Mouse (Mus musculus): ENCODE results near the gene Aipl1.
"Not testable (repeated sequence)": the region's sequence is repeated elsewhere in the genome, so short reads cannot be mapped to it uniquely, and the experiment has no call there.

The Aipl1 gene

GRCm38 (mm10) chr11:72014674-72015073 is 22.6 kb downstream of the Aipl1 start:
- no peak for DNase-seq

- DNase-seq, result no peak
Measured at GRCm38 (mm10) chr11:72011955-72012354, 25.4 kb downstream of the Aipl1 start.

DNA sequence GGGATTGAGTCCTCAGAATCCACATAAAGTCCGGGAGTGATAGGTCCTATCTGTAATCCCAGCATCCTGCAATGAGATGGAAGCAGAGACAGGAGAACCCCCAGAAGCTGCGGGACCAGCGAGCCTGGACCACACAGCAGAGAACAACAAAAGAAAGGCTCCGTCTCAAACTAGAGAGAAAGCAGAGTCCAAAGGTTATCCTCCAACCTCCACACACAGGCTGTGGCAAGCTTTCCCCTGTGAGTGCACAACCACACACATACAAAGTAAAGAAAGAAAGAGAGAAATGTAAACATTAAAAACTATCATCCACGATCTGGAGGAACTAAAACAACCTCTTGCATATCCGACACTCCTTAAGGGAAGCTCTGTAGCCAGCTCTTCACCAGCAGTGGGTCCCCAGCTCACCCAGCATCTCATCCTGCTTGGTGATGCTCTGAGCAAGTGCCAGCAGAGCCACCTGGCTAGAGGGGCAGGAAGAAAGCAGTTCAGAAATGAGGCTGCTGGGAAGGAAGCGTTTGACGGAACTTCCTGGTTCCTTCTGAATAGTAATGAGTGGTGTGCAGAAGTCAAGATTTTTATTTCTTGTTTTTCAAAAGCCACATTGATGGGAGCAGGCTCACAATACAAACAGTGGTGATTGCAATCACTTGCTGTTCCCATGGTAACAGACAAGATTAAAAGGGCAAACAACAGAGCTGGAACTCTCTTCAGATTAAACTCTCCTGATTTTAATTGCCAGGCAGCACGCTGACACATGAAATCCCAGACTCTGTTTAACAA is 26.2 kb downstream of the Aipl1 start:
- no peak for DNase-seq

- no peak for DNase-seq
Measured at GRCm38 (mm10) chr11:72010367-72010766, 26.9 kb downstream of the Aipl1 start.

DNA sequence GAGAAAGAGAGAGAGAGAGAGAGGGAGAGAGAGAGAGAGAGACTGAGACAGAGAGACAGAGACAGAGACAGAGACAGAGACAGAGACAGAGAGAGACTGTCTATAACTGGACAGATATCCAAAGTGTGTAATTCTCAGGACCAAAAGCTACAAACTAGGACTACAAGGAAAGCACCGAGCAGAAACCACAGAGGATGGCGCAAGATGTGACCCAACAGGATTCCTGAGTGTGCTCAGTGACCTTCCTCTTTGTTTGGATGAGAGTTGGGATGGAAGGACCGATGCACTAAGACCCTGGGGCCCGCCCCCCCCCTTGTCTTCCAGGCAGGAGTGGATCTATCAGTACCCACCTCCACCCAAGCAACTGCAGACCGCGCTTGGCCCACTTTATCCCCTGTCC is 31.8 kb downstream of the Aipl1 start:
- no peak for DNase-seq

DNA sequence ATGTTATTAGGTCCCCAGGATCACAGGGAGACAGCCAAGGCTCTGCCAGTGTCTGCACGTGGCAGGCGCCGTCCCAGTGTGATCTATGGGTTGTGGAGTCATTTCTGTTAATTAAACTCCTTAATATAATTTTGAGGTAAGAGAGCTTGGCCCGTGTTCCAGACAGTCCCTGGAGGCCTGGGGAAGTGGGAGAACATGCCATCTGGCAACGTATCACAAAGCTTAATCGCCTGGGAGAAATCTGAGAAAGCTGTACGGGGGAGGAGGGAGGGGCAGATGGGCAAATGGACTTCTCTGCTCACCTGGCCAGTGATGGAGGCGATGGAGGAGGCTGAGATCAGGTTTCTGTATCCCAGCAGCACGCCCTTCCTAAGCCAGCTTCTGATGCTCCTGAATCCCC is 34.1 kb downstream of the Aipl1 start:
- peak; percentile 50 for DNase-seq

- DNase-seq, result peak; percentile 63
Measured at GRCm38 (mm10) chr11:72002138-72002853, 35.0 kb downstream of the Aipl1 start.

DNA sequence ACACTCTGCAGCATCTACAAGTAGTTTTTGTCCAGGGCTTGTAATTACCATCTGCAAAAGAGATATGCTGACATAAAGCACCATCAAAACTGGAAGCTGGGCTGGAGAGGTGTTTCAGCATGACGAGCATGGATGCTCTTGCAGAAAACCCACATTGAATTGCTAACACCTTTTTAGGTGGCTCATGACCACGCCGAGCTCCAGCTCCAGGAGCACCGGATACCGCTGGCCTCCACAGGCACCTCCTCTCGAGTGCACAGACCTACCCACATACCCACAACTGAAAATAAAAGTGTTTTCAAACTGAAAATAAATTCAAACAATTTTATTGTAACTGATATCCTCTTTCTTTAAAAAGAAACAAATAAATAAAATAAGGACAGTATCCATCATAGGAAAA is 37.1 kb downstream of the Aipl1 start:
- DNase-seq, result no peak

- no peak for DNase-seq
Measured at GRCm38 (mm10) chr11:71996805-71997204, 40.5 kb downstream of the Aipl1 start.

DNA sequence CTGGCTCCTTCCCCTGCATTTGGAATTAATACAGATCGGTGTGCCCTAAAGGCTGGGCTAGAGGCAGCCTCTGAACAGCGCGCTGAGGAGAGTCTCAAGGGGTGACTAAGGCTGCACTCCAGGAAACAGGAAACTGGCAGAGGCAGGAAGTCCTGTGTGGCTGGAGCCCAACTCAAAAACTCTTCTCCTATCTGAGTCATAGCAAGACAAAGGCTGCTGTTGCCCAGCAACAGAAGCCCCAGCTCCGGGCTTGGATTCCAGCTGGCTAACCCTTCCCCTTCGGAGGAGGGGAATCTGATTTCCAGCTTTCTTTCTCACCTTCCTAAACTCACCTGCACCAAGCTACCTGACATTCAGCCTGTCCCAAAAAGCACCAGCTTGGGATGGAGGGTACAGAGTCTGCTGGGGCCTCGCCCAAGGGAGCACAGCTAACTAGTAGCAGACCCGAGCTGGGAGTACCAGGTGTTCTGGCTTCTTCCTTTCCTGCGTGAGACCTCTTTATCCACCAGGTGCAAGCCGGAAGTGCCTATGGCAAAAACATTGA is 41.3 kb downstream of the Aipl1 start:
- DNase-seq, result no peak

DNA sequence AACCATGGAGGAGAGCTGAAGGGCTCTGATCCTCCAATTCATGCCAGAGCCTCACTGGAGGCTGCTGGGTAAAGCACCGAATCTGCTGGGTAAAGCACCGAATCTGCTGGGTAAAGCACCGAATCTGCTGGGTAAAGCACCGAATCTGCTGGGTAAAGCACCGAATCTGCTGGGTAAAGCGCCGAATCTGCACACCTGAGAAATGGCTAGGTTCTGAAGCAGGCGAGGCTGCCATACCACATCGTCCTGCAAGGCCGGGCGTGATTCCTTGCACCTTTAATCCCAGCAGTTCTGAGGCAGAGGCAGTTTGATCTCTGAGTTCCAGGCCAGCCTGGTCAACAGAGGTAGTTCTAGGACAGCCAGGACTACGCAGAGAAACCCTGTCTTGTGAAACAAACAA is 44.9 kb downstream of the Aipl1 start:
- DNase-seq, result no peak

GRCm38 (mm10) chr11:71991541-71991940 is 45.8 kb downstream of the Aipl1 start:
- peak; percentile 24 for DNase-seq

DNA sequence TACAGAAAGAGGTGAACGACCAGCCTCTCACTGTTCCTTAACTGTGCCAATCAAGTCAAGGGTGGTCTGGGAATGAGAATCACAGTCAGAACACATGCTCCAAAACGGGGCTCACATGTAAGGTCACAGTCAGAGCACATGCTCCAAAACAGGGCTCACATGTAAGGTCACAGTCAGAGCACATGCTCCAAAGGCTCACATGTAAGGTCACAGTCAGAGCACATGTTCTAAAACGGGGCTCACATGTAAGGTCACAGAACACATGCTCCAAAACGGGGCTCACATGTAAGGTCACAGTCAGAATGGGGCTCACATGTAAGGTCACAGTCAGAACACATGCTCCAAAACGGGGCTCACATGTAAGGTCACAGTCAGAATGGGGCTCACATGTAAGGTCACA is 47.9 kb downstream of the Aipl1 start:
- not testable (repeated sequence) for DNase-seq

DNA sequence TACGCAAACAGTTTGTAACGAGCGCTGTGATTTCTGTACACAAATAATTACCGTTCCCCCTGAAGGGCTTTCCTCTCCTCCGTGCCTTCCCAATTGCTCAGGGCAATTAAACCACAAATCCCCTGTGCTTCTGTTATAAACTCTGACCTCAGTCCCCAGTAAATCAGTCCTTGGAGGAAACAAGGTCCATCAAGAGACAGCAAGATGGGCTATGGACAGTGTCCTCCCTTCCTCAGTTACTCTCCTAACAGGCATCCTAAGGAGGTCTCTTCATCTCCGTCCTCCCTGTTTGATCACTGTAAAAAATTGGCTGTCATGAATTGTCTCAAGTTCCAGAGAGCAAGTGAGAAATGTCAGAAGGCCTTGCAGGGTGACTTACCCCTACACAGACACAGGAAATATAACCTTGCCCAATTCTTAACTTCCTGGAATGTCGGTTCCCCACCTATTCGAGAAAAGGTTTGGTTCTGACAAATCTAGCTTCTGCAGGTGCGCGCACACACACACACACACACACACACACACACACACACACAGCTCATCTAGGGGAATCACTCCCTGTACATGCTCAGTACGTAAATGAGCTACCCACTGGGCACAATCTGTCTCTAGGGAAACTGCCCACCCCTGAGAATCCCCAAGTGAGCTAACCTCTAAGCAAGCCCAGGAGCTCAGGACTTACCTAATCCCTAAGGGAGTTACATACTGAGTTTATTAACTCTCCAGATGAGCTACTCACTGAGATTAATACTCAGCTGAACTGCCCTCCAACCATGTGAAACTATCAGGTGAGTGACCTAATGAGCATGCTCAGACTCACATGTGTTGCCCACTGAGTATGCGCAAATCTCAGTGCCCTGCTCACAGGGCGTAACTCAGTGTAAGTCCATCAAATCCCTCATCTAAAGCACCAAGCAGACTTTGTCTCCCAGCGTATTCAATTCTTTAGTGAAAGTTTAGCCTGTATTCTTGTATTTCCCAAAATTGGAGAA is 49.9 kb downstream of the Aipl1 start:
- DNase-seq, result no peak

- no peak for DNase-seq
Measured at GRCm38 (mm10) chr11:71985783-71986182, 51.5 kb downstream of the Aipl1 start.

- DNase-seq, result peak; percentile 53
Measured at GRCm38 (mm10) chr11:71985101-71985711, 52.1 kb downstream of the Aipl1 start.

DNA sequence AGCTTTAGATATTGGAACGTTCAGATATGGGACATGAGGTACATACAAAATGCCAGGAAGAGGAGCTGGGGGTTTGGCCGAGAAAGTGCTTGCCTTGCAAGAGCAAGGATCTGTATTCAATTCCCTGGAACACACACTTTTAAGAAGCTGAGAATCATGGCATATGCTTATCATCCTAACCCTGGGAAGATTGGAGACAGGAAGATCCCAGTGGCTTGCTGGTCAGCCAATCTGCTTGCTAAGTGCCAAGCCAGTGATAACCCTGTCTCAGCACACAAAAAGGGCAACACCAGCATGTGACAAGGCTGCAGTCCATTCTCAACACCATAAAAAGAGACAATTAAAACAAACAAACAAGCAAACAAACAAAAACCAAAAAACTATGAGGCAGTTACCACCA is 53.2 kb downstream of the Aipl1 start:
- DNase-seq, result no peak

Measured in cerebellum, adult 9-10 months (tissue).